Mouse (Mus musculus): ENCODE measurements at regions not wholly inside any gene's neighbourhood (a gene's known extent, or its start where the extent isn't known, plus 50 kb on each side); places are given as distances from the start of the nearest gene placed in this dataset.

DNA sequence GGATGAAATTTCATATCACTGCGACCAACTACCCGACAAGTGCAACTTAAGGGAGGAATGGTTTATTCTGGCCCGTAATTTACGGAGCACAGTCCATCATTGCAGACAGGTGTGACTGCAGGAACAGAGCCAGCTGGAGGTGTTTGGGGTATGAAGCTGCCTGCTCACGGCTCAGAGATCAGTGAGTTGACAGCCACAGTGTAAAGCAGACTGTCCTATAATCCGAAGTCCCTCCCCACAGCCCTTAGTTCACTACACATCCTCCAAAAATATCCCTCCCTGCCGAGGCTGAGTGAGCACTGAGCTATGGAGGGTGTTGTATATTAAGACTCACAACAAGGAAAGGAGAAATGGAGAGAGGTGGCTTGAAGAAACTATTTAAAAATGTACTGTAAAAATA lies 88.0 kb upstream of the Ednrb start:
- no peak for TF ChIP-seq CTCF (IDR thresholded peaks at IDR 0.05; ENCODE audit: low read depth, low read length)
- no peak for TF ChIP-seq POLR2A (IDR thresholded peaks at IDR 0.05; ENCODE audit: extremely low read depth, insufficient read depth, low read length)

Measured in liver, adult 2 months (tissue).